Mouse (Mus musculus) lung, postnatal 0 days (tissue): ENCODE measurements around the gene Cdc73. TPM values are rescaled to one million over a fixed set of nuclear protein-coding genes. Genes with fewer than 3 reads are reported as not detected.

Experiments
- ATAC-seq: fragments of 200-750 bp; cut with Nextera tagmentation; 2 replicates; pipeline ENCODE4 v1.8.0; 2017; ENCODE audit warnings: moderate library complexity
- DNase-seq: peaks from one replicate; pipeline ENCODE4 v3.0.0-alpha.2; 2016; ENCODE audit warnings: low spot score
- H3K27ac ChIP-seq: fragments of 300-500 bp; sonication (generic); 2 replicates; pipeline ENCODE4 v1.5.1; 2014; ENCODE audit warnings: antibody characterized with exemption, mild to moderate bottlenecking, low read length, mixed read lengths
- H3K27me3 ChIP-seq: fragments of 300-500 bp; sonication (generic); replicated peaks from 2 replicates; pipeline ENCODE4 v1.6.1; 2014; ENCODE audit warnings: low read length, mixed read lengths; ENCODE audit not compliant: insufficient read depth
- H3K36me3 ChIP-seq: fragments of 300-500 bp; sonication (generic); 2 replicates; pipeline ENCODE4 v1.6.1; 2014; ENCODE audit warnings: low read length, mixed read lengths; ENCODE audit not compliant: insufficient read depth
- H3K4me1 ChIP-seq: fragments of 300-500 bp; sonication (generic); 2 replicates; pipeline ENCODE4 v1.6.1; 2014; ENCODE audit warnings: antibody characterized with exemption, low read depth, low read length, mixed read lengths; ENCODE audit not compliant: insufficient read depth
- H3K4me2 ChIP-seq: fragments of 300-500 bp; sonication (generic); replicated peaks from 2 replicates; pipeline ENCODE4 v1.6.1; 2014; ENCODE audit warnings: low read depth, mild to moderate bottlenecking, low read length, moderate library complexity, mixed read lengths
- H3K4me3 ChIP-seq: fragments of 300-500 bp; sonication (generic); 2 replicates; pipeline ENCODE4 v1.5.1; 2014; ENCODE audit warnings: low read depth, low read length
- H3K9ac ChIP-seq: fragments of 300-500 bp; sonication (generic); replicated peaks from 2 replicates; pipeline ENCODE4 v1.6.1; 2014; ENCODE audit warnings: low read depth, mild to moderate bottlenecking
- H3K9me3 ChIP-seq: fragments of 300-500 bp; sonication (generic); 2 replicates; pipeline ENCODE4 v1.6.1; 2016; ENCODE audit warnings: low read length, mixed read lengths
- CTCF ChIP-seq: IDR thresholded peaks from 2 replicates; pipeline ENCODE4 v1.5.1; 2016; ENCODE audit warnings: antibody characterized with exemption, mild to moderate bottlenecking
- EP300 ChIP-seq: IDR thresholded peaks from 2 replicates; pipeline ENCODE4 v1.6.1; 2016; ENCODE audit warnings: antibody characterized with exemption, mild to moderate bottlenecking, control low read depth
- WGBS: fragments of 180-500 bp; shearing (Covaris S2); extraction: QIAGEN DNeasy Blood & Tissue Kit; methylation state at CpG from one replicate; pipeline ENCODE4 v1.1.7; 2014; 5-methylcytosine and 5-hydroxymethylcytosine counted together
- polyA plus RNA-seq: library from polyadenylated mRNA; unstranded; fragments of >200 nt; fragmentation: Nextera tagmentation; extraction: Ambion mirVana; gene quantifications from 2 replicates; pipeline ENCODE4 v1.2.1, GENCODE M21; 2015

The Cdc73 gene
- polyA plus RNA-seq, 1 experiment from 2014 or later: 15.0 TPM

DNA sequence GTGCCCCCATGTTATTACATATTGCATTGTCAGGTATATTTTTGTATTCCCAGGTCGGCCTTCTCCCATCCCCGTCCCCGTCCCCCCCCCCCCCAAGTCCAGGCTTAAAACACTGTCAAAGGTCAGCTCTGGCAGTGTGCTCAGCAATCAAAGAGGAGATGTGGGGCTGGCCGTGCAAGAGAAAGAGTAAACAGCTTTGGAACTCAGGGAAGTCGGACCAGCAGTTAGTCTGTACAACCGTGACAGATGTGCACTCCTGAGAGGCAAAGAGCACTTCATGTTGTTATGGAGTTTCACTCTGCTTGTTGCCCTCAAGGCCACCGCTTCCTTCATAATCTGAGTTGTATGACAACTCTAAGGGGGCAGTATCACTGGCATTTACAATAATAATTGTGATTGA is 71.4 kb downstream of the Cdc73 start:
- Histone ChIP-seq H3K4me3 (no peak overlapping the region), H3K9me3 (no peaks in the 10 kb centered on the region), H3K27me3 (no peaks in the 10 kb centered on the region), H3K4me1 (no peaks in the 10 kb centered on the region), H3K4me2 (no peak overlapping the region), H3K9ac (no peak overlapping the region), H3K36me3 (0 out of 2 replicates have a peak, but pooled peaks cover 5% of the 10 kb centered on the region), H3K27ac (peak overlapping the region; percentile 16; the same call in 1 of the 2 replicates)
- TF ChIP-seq EP300 (no peak), CTCF (no peak)
- DNase-seq: no peak
- 40% methylated on average over 7 of the region's 7 CpGs for WGBS
- ATAC-seq: 0 out of 2 replicates have a peak, but pooled peaks have one; percentile 21

DNA sequence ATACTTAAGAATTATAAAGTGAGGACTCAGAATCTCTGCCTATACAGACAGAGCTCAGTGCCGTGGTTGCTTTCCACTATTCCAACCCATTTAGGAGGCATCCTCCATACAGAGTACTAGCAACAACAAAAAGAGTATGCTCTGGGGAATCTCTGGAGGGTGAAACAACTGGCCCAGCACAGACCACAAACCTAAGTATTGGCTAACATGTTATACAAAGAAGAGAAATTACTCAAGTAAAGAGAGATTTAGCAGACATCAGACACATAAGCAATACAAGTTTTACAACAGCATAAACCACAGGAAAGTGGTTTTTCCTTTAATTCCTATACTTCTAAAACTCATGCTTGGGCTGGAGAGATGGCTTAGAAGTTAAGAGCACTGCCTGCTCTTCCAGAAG is 80.1 kb downstream of the Cdc73 start:
- Histone ChIP-seq H3K4me1 (no peaks in the 10 kb centered on the region), H3K27me3 (no peaks in the 10 kb centered on the region), H3K9me3 (no peaks in the 10 kb centered on the region), H3K27ac (no peak overlapping the region), H3K4me3 (no peak overlapping the region), H3K4me2 (no peak overlapping the region), H3K36me3 (peaks cover 8% of the 10 kb centered on the region; the same call in 1 of the 2 replicates), H3K9ac (no peak overlapping the region)
- DNase-seq (no peak), ATAC-seq (no peak)
- TF ChIP-seq CTCF (no peak), EP300 (no peak)
- 81% methylated on average over 1 of the region's 1 CpGs for WGBS

DNA sequence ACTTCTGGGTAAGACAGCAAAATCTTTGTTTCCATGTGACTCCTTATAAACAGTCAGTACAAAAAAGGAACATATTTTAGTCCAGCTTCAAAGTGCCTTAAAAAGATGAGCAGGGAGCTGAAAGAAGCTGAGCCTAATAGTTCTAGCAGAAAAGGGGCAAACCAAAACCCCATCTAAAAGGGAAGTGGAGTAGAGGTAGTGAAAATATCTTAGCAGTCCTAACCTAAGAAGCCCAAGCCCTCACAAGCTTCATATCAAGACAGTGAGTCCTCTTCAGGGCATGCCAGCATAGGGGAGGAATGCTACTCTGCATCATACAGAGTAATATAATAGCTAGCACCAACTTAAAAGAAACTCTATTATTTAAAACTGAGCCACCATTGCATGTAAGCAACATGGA is 80.8 kb downstream of the Cdc73 start:
- TF ChIP-seq CTCF (no peak), EP300 (no peak)
- ATAC-seq: no peak
- H3K9me3 ChIP-seq: no peaks in the 10 kb centered on the region
- H3K27me3 ChIP-seq: no peaks in the 10 kb centered on the region
- DNase-seq: no peak
- peaks cover 8% of the 10 kb centered on the region; the same call in 1 of the 2 replicates for H3K36me3 ChIP-seq
- H3K27ac ChIP-seq: no peak overlapping the region
- no peak overlapping the region for H3K4me3 ChIP-seq
- H3K9ac ChIP-seq: no peak overlapping the region
- no peak overlapping the region for H3K4me2 ChIP-seq
- H3K4me1 ChIP-seq: no peaks in the 10 kb centered on the region

DNA sequence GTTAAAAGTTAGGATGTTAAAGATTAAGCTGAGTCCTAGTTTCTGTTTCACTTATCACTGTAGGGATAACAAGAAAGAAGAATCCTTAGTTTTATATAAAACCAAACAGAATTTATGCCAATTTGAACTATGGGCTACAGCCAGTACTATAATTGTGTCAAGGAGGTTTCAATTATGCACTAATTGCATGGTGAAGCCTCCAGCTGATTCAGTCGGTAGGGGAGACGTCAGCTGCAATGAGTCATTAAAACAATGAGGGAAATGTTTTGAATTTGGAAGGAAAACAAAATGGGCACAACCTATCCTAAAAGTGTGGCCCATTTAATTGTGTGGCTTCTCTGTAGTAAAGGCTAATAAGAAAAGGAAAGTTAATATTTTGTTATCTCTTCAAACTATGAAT is 82.9 kb downstream of the Cdc73 start:
- WGBS: 65% methylated on average over 2 of the region's 2 CpGs
- Histone ChIP-seq H3K9me3 (no peaks in the 10 kb centered on the region), H3K27ac (no peak overlapping the region), H3K4me3 (no peak overlapping the region), H3K27me3 (no peaks in the 10 kb centered on the region), H3K36me3 (peaks cover 4% of the 10 kb centered on the region; the same call in 1 of the 2 replicates), H3K9ac (no peak overlapping the region), H3K4me2 (no peak overlapping the region), H3K4me1 (no peaks in the 10 kb centered on the region)
- ATAC-seq (no peak), DNase-seq (no peak)
- TF ChIP-seq EP300 (no peak), CTCF (no peak)

DNA sequence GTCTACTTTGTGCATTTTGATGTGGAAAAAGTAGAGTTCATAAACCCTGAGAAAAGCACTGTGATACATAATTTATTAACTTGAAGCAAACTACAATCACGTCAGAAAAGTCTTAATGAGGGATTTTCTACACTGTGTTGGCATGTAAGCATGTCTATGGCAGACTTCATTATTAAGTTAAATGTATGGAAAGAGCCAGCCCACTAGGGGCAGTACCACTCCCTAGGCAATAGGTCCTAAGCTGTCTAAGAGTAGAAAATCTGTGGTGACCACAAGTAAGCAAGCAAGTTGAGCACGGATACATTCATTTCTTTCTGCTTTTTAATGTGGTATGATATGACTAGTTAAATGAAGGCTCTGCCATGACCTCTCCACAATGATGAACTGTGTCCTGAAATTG is 89.8 kb downstream of the Cdc73 start:
- Histone ChIP-seq H3K9ac (no peak overlapping the region), H3K27me3 (no peaks in the 10 kb centered on the region), H3K4me2 (no peak overlapping the region), H3K9me3 (no peaks in the 10 kb centered on the region), H3K27ac (no peak overlapping the region), H3K36me3 (0 out of 2 replicates have a peak, but pooled peaks cover 4% of the 10 kb centered on the region), H3K4me3 (no peak overlapping the region), H3K4me1 (no peaks in the 10 kb centered on the region)
- ATAC-seq (no peak), DNase-seq (no peak)
- WGBS: 90% methylated on average over 2 of the region's 2 CpGs
- TF ChIP-seq CTCF (no peak), EP300 (no peak)

DNA sequence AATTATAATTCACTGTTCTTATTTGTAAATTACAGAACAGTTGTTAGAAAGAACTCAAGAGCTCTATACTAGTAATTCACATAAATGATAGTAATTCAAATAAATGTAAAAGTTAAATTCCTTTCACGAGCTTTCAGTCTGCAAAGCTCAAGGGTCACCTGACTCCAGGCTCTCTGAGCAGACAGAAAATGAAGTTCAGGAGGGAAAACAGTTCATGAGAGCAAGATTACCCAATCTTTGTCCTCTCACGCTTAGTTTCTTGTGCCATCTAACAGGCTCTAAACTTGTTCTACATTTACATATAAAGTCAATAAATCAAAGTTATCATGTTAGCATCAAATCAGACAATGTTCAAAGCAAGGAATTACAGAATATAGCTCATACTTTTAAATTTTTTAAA is 93.8 kb downstream of the Cdc73 start:
- H3K4me2 ChIP-seq: no peak overlapping the region
- H3K9ac ChIP-seq: no peak overlapping the region
- TF ChIP-seq EP300: no peak
- no peak for TF ChIP-seq CTCF
- ATAC-seq: no peak
- no peak overlapping the region for H3K4me3 ChIP-seq
- no peaks in the 10 kb centered on the region for H3K4me1 ChIP-seq
- no peak overlapping the region for H3K27ac ChIP-seq
- no peak for DNase-seq
- WGBS: 64% methylated on average over 2 of the region's 2 CpGs
- no peaks in the 10 kb centered on the region for H3K27me3 ChIP-seq
- 0 out of 2 replicates have a peak, but pooled peaks cover 2% of the 10 kb centered on the region for H3K36me3 ChIP-seq
- no peaks in the 10 kb centered on the region for H3K9me3 ChIP-seq

DNA sequence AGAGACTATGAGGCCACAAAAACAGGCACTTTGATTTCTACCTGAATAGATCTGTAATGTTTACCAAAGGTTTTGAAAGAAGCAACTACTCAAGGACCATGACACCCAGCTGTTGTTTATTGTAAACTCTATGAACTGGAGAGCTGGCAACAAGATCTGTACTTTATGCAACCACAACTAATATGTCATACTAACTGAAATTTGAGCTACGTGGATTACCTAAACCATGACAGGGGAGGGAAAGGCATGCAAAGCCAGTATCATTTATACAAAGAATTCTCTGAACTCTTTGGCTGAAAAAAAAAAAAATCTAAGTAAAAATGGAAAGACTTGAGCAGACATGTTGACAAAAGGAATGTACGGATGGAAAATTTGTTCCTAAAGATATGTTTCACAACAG is 105.8 kb downstream of the Cdc73 start:
- TF ChIP-seq CTCF: no peak
- TF ChIP-seq EP300: no peak
- H3K36me3 ChIP-seq: no peaks in the 10 kb centered on the region
- 59% methylated on average over 2 of the region's 2 CpGs for WGBS
- no peak overlapping the region for H3K4me2 ChIP-seq
- no peak overlapping the region for H3K27ac ChIP-seq
- H3K27me3 ChIP-seq: no peaks in the 10 kb centered on the region
- no peaks in the 10 kb centered on the region for H3K9me3 ChIP-seq
- ATAC-seq: no peak
- no peak for DNase-seq
- H3K9ac ChIP-seq: no peak overlapping the region
- H3K4me1 ChIP-seq: no peaks in the 10 kb centered on the region
- H3K4me3 ChIP-seq: no peak overlapping the region
